Mouse (Mus musculus) MEL-GATA-1-ER (cell line): ENCODE results near the gene Fam209.
A peak's percentile ranks its signal among the peaks of the same experiment; 100 is the strongest.

Experiments used
- DNase-seq: peaks from one replicate; pipeline ENCODE4 v3.0.0-alpha.2; 2012; ENCODE audit warnings: low read depth; ENCODE audit errors: extremely low read depth

The Fam209 gene

GRCm38 (mm10) chr2:172472318-172472717 is at the start of gene Fam209:
Gene Fam209 (plus strand): TSS chr2:172472520.
- no peak for DNase-seq

DNA sequence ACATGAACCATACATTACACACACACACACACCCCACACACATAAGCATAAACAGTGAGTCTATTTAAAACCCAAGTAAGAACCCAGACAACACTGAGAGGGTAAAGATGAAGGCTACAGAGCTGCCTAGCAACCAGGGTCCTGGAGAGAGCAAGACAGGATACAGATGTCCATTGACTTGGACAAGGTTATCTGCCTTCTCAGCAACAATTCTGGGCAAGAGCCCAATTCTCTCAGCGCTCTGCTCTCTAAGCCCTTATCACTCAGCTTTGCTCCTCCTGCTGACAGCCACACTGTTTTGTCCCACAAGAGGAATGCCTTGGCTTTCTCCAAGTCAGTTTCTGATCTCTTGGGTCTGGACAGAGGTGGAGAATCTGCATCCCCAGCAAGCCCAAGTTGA is 41.7 kb upstream of the Fam209 start:
- peak; percentile 90 for DNase-seq

DNA sequence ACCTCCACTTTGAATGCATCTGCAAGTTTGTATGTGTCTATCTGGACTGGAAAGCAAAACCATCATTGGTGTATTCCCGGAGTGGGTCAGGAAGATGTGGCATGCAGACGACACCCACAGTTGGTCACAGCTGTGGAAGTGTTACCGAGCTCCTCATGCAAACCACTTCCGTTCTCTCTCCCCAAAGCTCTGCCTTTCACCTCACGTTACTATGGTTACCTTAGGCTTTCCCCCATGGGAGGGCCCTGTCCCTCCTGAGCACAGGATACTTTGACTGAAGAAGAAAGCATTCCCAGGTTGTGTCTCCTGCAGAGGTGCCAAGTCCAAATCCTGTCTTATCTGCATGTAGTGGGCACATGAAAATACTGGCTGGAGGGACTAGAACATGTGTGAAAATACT is 38.6 kb upstream of the Fam209 start:
- no peak for DNase-seq

GRCm38 (mm10) chr2:172437371-172437952 is 34.9 kb upstream of the Fam209 start:
- no peak for DNase-seq

DNA sequence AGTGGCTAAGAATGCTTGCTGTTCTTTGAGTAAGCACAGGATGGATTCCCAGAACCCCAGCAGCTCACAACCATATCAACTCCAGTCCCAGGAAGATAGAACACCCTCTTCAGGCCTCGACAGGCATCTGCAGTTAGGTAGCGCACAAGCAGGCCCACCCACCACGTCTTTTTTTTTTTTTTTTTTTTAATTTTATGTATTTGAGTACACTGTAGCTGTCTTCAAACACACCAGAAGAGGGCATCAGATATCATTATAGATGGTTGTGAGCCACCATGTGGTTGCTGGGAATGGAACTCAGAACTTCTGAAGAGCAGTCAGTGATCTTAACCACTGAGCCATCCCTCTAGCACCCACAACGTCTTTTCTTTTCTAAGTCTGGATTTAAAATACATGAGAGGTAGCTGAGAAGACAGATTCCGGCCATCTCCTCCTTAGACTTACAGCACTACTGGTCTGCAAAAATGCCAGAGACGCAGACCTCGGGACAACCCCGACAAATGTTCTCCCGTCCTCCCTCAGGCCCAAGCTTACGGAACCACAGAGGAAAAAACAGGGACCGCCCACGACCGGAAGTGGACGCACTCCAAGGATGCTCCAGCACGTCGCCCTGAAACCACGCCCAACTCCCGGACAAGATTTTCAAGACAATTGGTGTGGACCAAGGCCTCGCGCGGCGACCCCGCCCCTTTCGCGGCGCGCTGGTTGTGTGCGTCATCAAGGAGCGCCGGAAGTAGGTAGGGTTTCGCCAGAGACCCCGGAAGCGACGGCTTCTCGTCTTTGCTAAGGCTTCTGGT is 32.3 kb upstream of the Fam209 start, which contains the start of gene Rtf2:
Gene Rtf2 (plus strand): TSS at position 714 of the 797 bp plus-strand sequence.
- peak; percentile 96 for DNase-seq

- DNase-seq = no peak
Measured at GRCm38 (mm10) chr2:172440640-172441005, 31.7 kb upstream of the Fam209 start.

- peak; percentile 59 for DNase-seq
Measured at GRCm38 (mm10) chr2:172441176-172441575, 31.1 kb upstream of the Fam209 start.

GRCm38 (mm10) chr2:172445617-172446016 is 26.7 kb upstream of the Fam209 start:
- DNase-seq = no peak

DNA sequence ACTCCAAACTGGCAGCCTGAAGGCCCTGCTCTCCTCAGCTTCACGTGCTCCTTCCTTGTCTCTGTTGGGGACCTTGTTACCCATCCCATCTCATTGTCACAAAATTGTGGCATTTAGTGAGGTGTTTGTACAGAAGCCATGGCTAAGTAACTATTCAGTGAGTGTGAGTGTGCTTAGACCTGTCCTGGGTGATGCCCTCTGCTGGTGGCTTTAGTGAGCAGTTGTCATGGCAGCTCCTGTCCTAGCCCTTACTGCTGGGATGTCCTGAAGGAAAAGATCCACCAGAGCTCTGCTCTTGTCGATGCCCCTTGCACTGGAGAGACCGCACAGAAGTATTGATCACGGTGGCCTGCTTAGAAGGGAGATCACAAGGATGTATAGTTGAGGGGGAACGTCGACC is 25.0 kb upstream of the Fam209 start:
- DNase-seq = no peak

DNA sequence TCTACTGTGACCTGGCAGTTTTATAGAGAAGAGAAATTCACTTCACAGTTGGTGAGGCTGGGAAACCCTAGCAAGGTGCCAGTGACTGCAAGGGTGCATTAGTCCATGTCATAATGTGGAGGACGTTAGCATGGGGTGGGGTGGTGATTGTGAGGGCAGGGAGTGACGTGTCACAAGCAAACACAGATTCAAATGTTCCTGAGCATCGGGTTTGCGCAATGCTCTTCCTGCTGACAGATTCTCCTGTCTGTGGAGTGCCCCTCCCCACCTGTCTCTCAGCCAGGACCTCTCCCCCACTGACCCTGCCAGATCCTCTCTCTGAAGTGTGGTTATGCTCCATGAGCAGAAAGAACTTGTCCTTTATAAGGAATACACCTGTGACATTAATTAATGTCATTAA is 24.0 kb upstream of the Fam209 start:
- DNase-seq = no peak

DNA sequence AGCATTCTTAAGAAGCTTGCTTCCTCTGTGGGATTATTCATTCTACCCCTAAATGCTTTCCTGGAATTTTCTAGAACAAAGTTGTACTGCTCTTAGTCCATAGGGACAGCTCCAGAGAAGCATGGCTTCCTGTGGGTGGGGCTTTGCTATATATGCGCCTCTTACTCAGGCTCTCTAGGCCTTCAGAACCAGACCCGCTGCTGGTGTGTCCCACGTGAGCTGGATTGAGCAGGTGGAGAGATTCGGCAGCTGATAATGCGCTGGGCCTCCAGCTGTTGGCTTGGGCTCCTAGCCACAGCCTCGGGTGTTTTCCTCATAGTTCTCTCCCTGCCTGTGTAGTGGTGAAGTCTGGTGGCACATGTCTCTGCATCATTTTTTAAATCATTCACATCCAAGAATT is 21.7 kb upstream of the Fam209 start:
- no peak for DNase-seq

DNA sequence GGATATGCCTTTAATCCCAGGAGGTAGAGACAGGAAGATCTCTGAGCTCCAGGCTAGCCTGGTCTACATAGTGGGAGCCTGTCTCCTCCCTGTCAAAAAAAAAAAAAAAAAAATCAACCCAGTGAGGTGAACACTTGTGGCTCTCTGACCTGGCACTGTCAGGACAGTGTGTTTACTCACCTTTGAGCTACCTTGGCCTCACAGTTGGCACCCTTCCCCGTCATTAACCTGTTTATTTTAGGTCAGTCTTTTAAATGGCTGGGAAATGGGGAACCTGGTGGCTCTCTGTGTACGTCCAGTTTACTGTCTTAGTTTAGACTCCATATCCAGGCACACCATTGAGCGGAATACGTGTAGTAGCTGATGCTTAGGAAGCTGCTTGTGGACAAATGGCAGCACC is 20.3 kb upstream of the Fam209 start:
- no peak for DNase-seq

- no peak for DNase-seq
Measured at GRCm38 (mm10) chr2:172452458-172452857, 19.9 kb upstream of the Fam209 start.

DNA sequence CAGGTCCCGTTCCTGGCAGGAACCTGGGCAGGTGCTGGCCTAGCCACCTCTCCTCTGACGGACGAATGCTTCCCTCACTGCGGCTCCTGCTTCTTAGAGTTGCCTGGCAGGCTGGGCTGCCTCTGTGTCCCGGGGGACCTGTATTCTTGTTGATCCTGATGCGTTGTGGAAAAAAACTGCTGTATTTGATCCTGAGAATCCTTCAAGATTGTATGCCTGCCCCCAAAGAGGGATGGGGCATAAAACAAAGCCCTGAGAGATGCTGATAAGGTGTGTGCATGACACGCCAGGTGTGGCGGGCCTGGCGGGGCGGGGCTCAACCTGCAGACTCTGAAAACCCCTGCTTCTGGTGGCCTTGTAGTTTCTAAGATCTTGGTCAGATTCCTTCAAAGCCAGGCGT is 13.8 kb upstream of the Fam209 start, which contains the start of gene Gcnt7:
Gene Gcnt7 (minus strand): TSS at position 101 of the 400 bp plus-strand sequence.
- no peak for DNase-seq

- DNase-seq = no peak
Measured at GRCm38 (mm10) chr2:172460647-172461046, 11.7 kb upstream of the Fam209 start.

- DNase-seq = no peak
Measured at GRCm38 (mm10) chr2:172462813-172463212, 9.5 kb upstream of the Fam209 start.

DNA sequence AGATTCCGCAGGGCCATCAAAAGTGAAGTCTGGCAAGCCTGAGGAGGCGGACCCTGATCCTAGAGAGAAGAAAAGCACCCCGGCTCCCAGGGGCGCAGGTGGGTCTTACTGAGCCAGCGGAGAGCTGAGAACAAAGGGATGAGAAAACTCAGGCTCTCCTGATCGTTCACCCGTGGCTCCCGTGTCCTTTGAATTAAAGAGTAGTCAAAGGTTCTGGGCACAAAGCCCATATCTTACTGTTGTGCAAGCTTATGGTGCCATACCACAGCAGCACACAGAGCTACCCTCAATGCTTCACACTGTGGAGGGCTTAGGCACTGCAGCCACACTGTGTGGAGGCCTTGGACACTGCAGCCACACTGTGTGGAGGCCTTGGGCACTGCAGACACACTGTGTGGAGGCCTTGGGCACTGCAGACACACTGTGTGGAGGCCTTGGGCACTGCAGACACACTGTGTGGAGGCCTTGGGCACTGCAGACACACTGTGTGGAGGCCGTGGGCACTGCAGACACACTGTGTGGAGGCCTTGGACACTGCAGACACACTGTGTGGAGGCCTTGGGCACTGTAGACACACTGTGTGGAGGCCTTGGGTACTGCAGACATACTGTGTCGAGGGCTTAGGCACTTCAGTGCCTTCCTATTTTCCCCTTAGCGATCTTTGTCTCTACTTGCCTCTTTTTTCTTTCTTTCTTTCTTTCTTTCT is 5.7 kb upstream of the Fam209 start:
- DNase-seq = no peak

DNA sequence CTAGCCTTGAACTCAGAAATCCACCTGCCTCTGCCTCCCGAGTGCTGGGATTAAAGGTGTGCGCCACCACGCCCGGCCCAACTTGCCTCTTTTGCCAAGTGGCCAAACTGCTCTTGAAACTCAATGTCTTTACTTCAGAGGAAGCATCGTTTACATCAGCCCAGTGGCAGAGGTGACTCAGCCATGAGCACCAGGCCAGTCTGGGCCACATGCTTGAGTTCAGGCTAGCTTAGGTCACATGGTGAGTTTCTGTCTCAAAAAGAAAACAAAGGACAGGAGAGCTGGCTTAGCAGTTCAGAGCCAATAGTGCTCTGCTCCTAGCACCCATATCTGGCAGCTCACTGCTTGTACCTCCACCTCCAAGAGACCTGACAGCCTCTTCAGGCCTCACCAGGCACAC is 5.1 kb upstream of the Fam209 start:
- no peak for DNase-seq

DNA sequence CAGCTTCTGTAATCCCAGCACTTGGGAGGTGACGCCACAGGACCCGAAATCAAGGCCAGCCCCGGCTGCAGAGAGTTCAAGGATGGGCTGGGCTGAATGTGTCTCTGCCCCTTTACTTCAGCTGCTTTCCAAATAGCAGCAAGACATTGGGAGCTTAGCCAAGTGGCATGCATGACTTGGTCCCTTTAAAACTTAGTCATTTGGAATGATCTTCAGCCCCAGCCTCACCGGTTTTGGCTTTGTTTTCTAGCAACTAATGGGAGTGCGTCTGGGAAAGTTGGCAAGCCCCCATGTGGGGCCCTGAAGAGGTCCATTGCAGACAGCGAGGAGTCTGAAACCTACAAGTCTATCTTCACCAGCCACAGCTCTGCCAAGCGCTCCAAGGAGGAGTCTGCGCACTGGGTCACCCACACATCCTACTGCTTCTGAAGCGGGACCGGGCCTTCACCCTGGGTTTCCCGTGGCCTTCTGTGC is 3.9 kb upstream of the Fam209 start:
- no peak for DNase-seq

- no peak for DNase-seq
Measured at GRCm38 (mm10) chr2:172473591-172473990, 1.3 kb downstream of the Fam209 start.

DNA sequence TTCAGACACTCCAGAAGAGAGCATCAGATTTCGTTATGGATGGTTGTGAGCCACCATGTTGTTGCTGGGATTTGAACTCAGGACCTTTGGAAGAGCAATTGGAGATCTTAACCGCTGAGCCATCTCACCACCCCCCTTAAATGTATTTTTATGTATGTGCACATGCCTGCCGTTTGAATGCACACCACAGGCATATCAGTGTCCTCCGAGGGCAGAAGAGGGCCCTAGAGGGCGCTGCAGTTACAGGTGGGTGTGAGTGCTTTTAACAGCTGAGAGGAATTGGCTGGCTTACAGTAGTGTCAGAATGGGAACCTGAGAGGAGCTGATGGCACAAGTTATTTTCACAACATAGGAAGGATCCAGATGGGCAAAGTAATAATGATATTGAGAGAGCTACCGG is 2.6 kb downstream of the Fam209 start:
- DNase-seq = peak; percentile 43

DNA sequence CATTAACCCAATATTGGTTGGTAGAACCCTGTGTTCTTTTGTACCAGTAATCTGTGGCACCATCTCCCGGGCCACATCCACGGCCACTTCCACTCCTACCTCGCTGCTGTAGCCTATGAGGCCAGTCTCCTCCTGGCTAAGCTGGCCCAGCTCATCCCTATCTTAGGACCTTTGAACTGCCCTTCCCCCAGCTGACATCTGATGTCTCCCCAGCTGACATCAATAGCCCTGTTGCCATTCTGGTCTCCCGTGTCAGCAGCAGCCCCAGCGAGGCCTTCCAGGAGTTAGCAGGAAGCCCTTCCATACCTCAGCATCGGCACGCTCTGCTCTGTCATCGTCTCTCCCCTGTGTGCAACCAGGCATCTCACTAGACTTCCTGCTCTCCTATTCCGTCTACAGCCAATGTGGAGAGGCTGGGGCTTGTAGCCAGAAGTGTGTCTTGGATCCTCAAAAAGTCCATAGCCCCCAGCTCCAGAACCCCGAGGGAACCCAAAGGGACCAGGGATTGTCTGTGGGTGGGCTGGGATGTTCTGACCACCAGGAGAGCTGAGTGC is 4.5 kb downstream of the Fam209 start:
- no peak for DNase-seq
